Mouse (Mus musculus): ENCODE measurements around the gene Grwd1.

Gene Grwd1

GRCm38 (mm10) chr7:45775237-45775636, 55.5 kb downstream of the Grwd1 start:
- DNase-seq (ENCODE audit: low read depth in 1 of 2, low spot score in 2 of 2), result no peak
